Mouse (Mus musculus) kidney, adult 2 months (tissue): ENCODE results near the gene Prpf8.

ENCODE experiments used
- CTCF ChIP-seq: fragments of 200-500 bp; conservative IDR thresholded peaks from 2 replicates; pipeline ENCODE4 v1.5.1; 2011; ENCODE audit warnings: low read depth, mild to moderate bottlenecking, control low read depth, low read length, moderate library complexity, mixed read lengths; ENCODE audit not compliant: insufficient read depth, insufficient read length
- POLR2A ChIP-seq: fragments of 200-500 bp; IDR thresholded peaks from one replicate; pipeline ENCODE4 v1.6.1; 2011; ENCODE audit warnings: low read depth, low read length, control low read depth

GRCm38 (mm10) chr11:75449695-75450094 is 36.9 kb upstream of the Prpf8 start:
- no peak for TF ChIP-seq CTCF
- TF ChIP-seq POLR2A = no peak
